7 mouse cellular contexts compared by ENCODE assay signal in the genomic region with DNA sequence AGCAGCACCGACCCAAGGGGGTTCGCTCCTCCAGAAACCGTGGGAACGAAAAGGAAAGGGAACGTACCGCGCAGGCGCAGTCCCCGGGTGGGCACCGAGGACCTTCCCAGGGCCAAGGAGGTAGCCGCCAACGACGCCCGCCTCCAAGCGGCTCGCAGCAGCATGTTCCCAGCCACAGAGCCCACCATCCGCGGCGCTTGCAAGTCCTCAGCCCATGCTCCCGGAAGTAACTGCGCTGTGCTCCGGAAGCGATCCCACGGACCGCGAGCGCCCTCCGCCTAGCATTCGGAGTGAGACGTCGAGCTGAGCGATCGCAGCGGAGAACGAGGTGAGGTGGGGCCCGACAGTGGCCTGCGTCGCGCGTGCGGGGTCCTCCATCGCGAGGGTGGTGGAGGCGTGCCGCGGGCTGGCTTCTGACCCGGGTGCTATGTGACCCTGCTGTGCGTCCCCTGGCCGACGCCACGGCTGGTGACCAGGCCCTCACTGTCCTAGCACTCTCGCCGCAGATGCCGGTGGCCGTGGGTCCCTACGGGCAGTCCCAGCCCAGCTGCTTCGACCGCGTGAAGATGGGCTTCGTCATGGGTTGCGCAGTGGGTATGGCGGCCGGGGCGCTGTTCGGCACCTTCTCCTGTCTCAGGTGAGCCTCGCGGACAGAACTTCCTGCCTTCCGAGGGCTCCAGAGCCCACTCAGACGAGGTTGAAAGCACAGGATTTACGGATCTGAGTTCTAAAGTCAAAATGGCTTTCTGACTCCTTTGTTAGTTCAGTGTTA. TPM values are rescaled to one million over a fixed set of nuclear protein-coding genes. Genes with fewer than 3 reads are reported as not detected.
DNase-seq lines count a peak whose midpoint lies in the region; ATAC-seq lines count a peak whose summit lies in the region.

A gene (plus strand): TSS at position 87 of the 772 bp plus-strand sequence.
A gene (minus strand): TSS at position 234 of the 772 bp plus-strand sequence.

- no peaks in the 10 kb centered on the region for H3K27me3 ChIP-seq in intestine, embryonic 16.5 days (replicated peaks; ENCODE audit: control insufficient read depth, insufficient read depth, low read length)
- H3K27me3 ChIP-seq in midbrain, embryonic 11.5 days (ENCODE audit: control insufficient read depth, insufficient read depth, low read length): no peaks in the 10 kb centered on the region

- H3K9ac ChIP-seq in intestine, embryonic 16.5 days (ENCODE audit: low read depth, low read length): peak within 1 kb of the TSS; percentile 94
- peak within 1 kb of the TSS; percentile 87 for H3K9ac ChIP-seq in midbrain, embryonic 11.5 days (ENCODE audit: low read length)

- H3K4me2 ChIP-seq in intestine, embryonic 16.5 days (ENCODE audit: low read depth, low read length): peak within 1 kb of the TSS; percentile 70
- H3K4me2 ChIP-seq in midbrain, embryonic 11.5 days: peak within 1 kb of the TSS; percentile 84

- WGBS in intestine, embryonic 16.5 days: under 1% methylated on average over 70 of the region's 70 CpGs
- under 1% methylated on average over 70 of the region's 70 CpGs for whole genome bisulfite sequencing in midbrain, embryonic 11.5 days

- peak; percentile 96 for ATAC-seq in intestine, embryonic 16.5 days
- peak; percentile 98 for ATAC-seq in midbrain, embryonic 11.5 days (ENCODE audit: low FRiP score)

- peak; percentile 94 for DNase-seq in adrenal gland, adult 2 months
- peak; percentile 93 for DNase-seq in embryo, embryonic 11.5 days (ENCODE audit: low read depth, low spot score)
- peak; percentile 95 to 97 for DNase-seq in gastrocnemius, postnatal 4 days (ENCODE audit: low spot score in 2 of 2)
- DNase-seq in left cerebral cortex, postnatal 36 days (ENCODE audit: low spot score in 2 of 2): peak; percentile 94
- DNase-seq in midbrain, embryonic 11.5 days (ENCODE audit: low spot score, missing footprints): peak; percentile 99
- peak; percentile 79 for DNase-seq in skeletal muscle tissue, adult 2 months (ENCODE audit: low read depth, low spot score)

- H3K9me3 ChIP-seq in intestine, embryonic 16.5 days (ENCODE audit: control insufficient read depth, low read length): no peaks in the 10 kb centered on the region
- no peaks in the 10 kb centered on the region for H3K9me3 ChIP-seq in midbrain, embryonic 11.5 days (ENCODE audit: control insufficient read depth, low read length)

- H3K4me3 ChIP-seq in intestine, embryonic 16.5 days (ENCODE audit: low read length): peak within 1 kb of the TSS; percentile 89
- H3K4me3 ChIP-seq in midbrain, embryonic 11.5 days (ENCODE audit: low read depth, low read length): peak within 1 kb of the TSS; percentile 77

- intact Hi-C loops in left cerebral cortex, postnatal 36 days (cut with DNase I): loop anchor here (5.0 to 10.0 kb wide), 2 partner anchors 137 to 179 kb away; a partner anchor contains a TSS

- H3K4me1 ChIP-seq in intestine, embryonic 16.5 days (ENCODE audit: control insufficient read depth, insufficient read depth, low read length): peaks cover 5% of the 10 kb centered on the region; the same call in 1 of the 2 replicates
- H3K4me1 ChIP-seq in midbrain, embryonic 11.5 days (ENCODE audit: control insufficient read depth, insufficient read depth, low read length): peaks cover 8% of the 10 kb centered on the region

- H3K36me3 ChIP-seq in intestine, embryonic 16.5 days (ENCODE audit: control insufficient read depth, insufficient read depth, low read length): peaks cover 6% of the 10 kb centered on the region; the same call in 1 of the 2 replicates
- H3K36me3 ChIP-seq in midbrain, embryonic 11.5 days (ENCODE audit: control insufficient read depth, insufficient read depth, low read length): peaks cover 3% of the 10 kb centered on the region; the same call in 1 of the 2 replicates

- peak within 1 kb of the TSS; percentile 95 for H3K27ac ChIP-seq in intestine, embryonic 16.5 days (ENCODE audit: low read length)
- H3K27ac ChIP-seq in midbrain, embryonic 11.5 days (ENCODE audit: low read depth, low read length): peak within 1 kb of the TSS; percentile 93

RNA-seq across cellular contexts. Expression of the first gene that starts in this region (rescaled TPM):
- 100 to 1,000 TPM; 233 to 376 TPM for total RNA-seq in adrenal gland, adult 2 months (2021)
- polyA plus RNA-seq in adrenal gland, adult 2 months (2012; rRNA removed): 407 and 417 TPM in 2 replicates
- 100 to 1,000 TPM; 215 to 232 TPM for total RNA-seq in gastrocnemius, postnatal 4 days (2021)
- 358 and 367 TPM in 2 replicates for polyA plus RNA-seq in intestine, embryonic 16.5 days (2015; fragmentation: Nextera tagmentation; extraction: Ambion mirVana)
- total RNA-seq in left cerebral cortex, postnatal 36 days (2021): 100 to 1,000 TPM; 143 to 169 TPM
- polyA plus RNA-seq in midbrain, embryonic 11.5 days (2014; fragmentation: Nextera tagmentation; extraction: Ambion mirVana): 410 TPM in 2 replicates

RNA-seq across cellular contexts. Expression of the second gene that starts in this region (rescaled TPM):
- 10 to 100 TPM; 76.7 to 90.3 TPM for total RNA-seq in adrenal gland, adult 2 months (2021)
- 123 and 134 TPM in 2 replicates for polyA plus RNA-seq in adrenal gland, adult 2 months (2012; rRNA removed)
- 10 to 100 TPM; 35.2 to 35.3 TPM for total RNA-seq in gastrocnemius, postnatal 4 days (2021)
- 69.0 and 69.2 TPM in 2 replicates for polyA plus RNA-seq in intestine, embryonic 16.5 days (2015; fragmentation: Nextera tagmentation; extraction: Ambion mirVana)
- total RNA-seq in left cerebral cortex, postnatal 36 days (2021): 10 to 100 TPM; 39.2 to 40.4 TPM
- polyA plus RNA-seq in midbrain, embryonic 11.5 days (2014; fragmentation: Nextera tagmentation; extraction: Ambion mirVana): 34.1 and 37.2 TPM in 2 replicates

Comparison
In these comparisons a context has a peak if more than half of its experiments do, and no peak if none do; other contexts are left out.
1. Peak in every context shown above with its lines: DNase-seq, ATAC-seq, H3K4me3 ChIP-seq and H3K27ac ChIP-seq.